Mouse (Mus musculus): ENCODE data around the gene Abcb9. TPM values are rescaled to one million over a fixed set of nuclear protein-coding genes. Genes with fewer than 3 reads are reported as not detected.
A peak's percentile ranks its signal among the peaks of the same experiment; 100 is the strongest.

Gene Abcb9
- polyA plus RNA-seq, 1 experiment from 2014 or later, result 3.7 TPM

DNA sequence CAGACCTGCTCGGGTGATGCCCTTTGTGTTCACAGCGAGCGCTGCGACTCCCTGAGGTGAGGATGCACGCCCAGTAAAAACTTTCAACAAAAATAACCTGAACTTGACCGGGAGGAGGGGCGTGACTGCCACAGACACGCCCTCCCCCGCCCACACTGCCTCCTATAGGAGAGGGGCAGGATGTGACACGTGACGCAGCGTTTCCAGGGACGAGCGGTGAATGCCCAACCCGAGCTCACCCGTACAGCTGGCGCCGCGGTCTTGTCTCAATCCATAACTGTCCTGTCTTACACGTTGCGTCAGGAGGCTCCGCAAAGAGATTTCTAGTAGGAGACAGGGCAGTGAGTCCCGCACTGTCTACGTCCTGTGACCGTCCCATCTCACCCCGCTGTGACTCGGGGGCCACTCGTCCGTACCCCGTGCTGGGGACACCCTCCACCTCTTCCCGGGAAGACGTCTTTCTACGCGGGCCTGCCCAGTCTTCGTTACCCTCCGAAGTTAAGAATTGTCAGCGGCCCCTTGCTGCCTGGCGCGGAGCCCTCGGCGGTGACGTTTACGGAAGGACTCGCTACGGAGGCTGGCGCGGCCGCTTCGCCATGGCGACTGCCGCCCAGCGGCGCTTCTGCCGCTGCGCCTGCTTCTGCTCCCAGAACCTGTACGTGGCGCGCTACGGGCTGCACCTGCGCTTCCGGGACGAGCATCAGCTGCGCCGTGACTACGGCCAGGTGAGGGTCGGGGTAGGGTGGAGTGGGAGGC is 16.3 kb upstream of the Abcb9 start, which contains the start of gene Ogfod2:
Ogfod2 (plus strand) TSS at position 556 of the 756 bp plus-strand sequence.
- no peaks in the 10 kb centered on the region for H3K9me3 ChIP-seq (ENCODE audit: low read length)
- H3K27ac ChIP-seq (ENCODE audit: low read depth), result peak within 1 kb of the TSS; percentile 96
- peak within 1 kb of the TSS; percentile 79 for H3K9ac ChIP-seq (replicated peaks)
- DNase-seq (peak; percentile 99), ATAC-seq (peak; percentile 96)
- H3K4me1 ChIP-seq (ENCODE audit: insufficient read depth), result peaks cover 12% of the 10 kb centered on the region
- H3K36me3 ChIP-seq (replicated peaks; ENCODE audit: insufficient read depth, low read length), result peaks cover 7% of the 10 kb centered on the region; the same call in 1 of the 2 replicates
- no peaks in the 10 kb centered on the region for H3K27me3 ChIP-seq (ENCODE audit: insufficient read depth, low read length)
- under 1% methylated on average over 66 of the region's 66 CpGs for WGBS (ENCODE audit: insufficient replicate concordance)
- peak within 1 kb of the TSS; percentile 79 for H3K4me3 ChIP-seq (ENCODE audit: low read depth, low read length)
- TF ChIP-seq CTCF (IDR thresholded peaks at IDR 0.05; ENCODE audit: low read depth) (peak; percentile 69), EP300 (IDR thresholded peaks at IDR 0.05; ENCODE audit: low read depth) (no peak; the same call in 1 of the 2 replicates)
- H3K4me2 ChIP-seq (ENCODE audit: low read depth, low read length), result peak within 1 kb of the TSS; percentile 92

DNA sequence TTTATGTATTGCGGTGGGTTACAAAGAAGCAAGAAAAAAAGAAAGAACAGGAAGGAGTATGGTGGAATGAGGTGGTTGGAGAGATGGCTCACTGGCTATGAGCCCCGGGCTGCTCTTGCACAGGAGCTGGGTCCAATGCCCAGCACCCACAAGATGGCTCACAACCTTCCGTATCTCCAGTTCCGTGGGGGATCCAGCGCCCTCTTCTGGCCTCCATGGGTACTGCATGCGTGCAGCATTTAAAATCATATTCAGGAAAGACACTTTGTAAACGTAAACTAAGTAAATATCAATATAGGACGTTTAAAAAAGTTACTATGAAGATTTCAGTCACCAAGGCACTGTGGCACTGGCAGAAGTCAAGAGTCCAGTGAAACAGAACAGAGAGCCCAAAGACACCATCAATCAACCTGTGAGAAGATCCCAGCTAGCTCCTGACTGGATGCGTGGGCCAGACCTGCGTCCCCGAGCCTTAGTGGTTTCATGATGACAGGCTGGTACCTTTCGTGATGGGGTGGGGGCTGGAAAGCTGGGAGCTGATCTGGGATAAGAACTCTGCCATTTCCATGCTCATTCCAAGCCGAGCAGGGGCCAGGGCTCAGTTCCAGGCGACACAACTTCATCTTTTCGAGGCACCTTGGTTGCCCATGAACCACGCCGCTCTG is 15.6 kb upstream of the Abcb9 start:
- Histone ChIP-seq H3K9ac (replicated peaks) (peak overlapping the region; percentile 79), H3K36me3 (replicated peaks; ENCODE audit: insufficient read depth, low read length) (peaks cover 7% of the 10 kb centered on the region; the same call in 1 of the 2 replicates), H3K4me2 (ENCODE audit: low read depth, low read length) (peak overlapping the region; percentile 92), H3K4me1 (ENCODE audit: insufficient read depth) (0 out of 2 replicates have a peak, but pooled peaks cover 6% of the 10 kb centered on the region), H3K4me3 (ENCODE audit: low read depth, low read length) (peak overlapping the region; percentile 79), H3K27ac (ENCODE audit: low read depth) (peak overlapping the region; percentile 96), H3K27me3 (ENCODE audit: insufficient read depth, low read length) (no peaks in the 10 kb centered on the region), H3K9me3 (ENCODE audit: low read length) (no peaks in the 10 kb centered on the region)
- peak; percentile 69 for DNase-seq
- 18% methylated on average over 17 of the region's 17 CpGs for WGBS (ENCODE audit: insufficient replicate concordance)
- no peak for ATAC-seq
- TF ChIP-seq CTCF (IDR thresholded peaks at IDR 0.05; ENCODE audit: low read depth) (peak; percentile 93), EP300 (IDR thresholded peaks at IDR 0.05; ENCODE audit: low read depth) (no peak)

DNA sequence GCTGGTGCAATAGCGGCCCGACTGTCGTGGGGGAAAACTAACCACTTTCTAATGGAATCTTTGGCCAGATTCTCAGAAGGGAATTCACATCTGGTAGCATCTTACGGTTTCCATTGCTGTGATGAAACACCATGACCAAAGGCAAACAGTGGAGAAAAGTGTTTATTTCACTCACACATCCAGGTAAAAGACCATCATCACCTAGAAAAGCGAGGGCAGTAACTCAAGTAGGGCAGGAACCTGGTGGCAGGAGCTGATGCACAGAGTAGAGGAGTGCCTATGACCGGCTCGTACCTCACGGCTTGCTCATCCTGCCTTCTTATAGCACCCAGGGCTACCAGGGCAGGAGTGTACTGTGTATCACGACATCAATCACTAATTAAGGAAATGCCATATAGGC is 8.0 kb upstream of the Abcb9 start:
- Histone ChIP-seq H3K36me3 (replicated peaks; ENCODE audit: insufficient read depth, low read length) (no peaks in the 10 kb centered on the region), H3K27me3 (ENCODE audit: insufficient read depth, low read length) (no peaks in the 10 kb centered on the region), H3K27ac (ENCODE audit: low read depth) (no peak overlapping the region), H3K4me1 (ENCODE audit: insufficient read depth) (no peaks in the 10 kb centered on the region), H3K9me3 (ENCODE audit: low read length) (no peaks in the 10 kb centered on the region), H3K9ac (replicated peaks) (no peak overlapping the region), H3K4me2 (ENCODE audit: low read depth, low read length) (no peak overlapping the region), H3K4me3 (ENCODE audit: low read depth, low read length) (no peak overlapping the region)
- no peak for DNase-seq
- TF ChIP-seq CTCF (IDR thresholded peaks at IDR 0.05; ENCODE audit: low read depth) (no peak), EP300 (IDR thresholded peaks at IDR 0.05; ENCODE audit: low read depth) (no peak)
- 87% methylated on average over 9 of the region's 9 CpGs for WGBS (ENCODE audit: insufficient replicate concordance)
- no peak for ATAC-seq

DNA sequence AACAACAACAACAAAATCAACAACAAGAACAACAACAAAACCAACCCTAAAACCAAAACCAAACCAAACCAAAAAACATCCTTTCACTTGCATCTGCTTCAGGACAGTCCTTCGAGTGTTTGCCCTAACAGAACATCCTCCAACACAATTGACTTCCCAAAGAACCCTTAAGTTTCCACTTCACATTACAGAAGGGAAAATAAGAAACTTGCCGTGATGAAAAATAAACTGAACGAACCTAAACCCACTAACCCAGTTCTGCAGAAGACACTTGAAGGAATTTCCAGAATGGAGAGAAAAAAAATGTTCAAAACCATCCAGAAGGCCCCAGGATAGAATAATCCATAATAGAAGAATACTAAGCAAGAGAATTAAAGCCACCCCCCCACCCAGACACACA is 7.4 kb upstream of the Abcb9 start:
- Histone ChIP-seq H3K4me3 (ENCODE audit: low read depth, low read length) (no peak overlapping the region), H3K36me3 (replicated peaks; ENCODE audit: insufficient read depth, low read length) (no peaks in the 10 kb centered on the region), H3K4me2 (ENCODE audit: low read depth, low read length) (no peak overlapping the region), H3K4me1 (ENCODE audit: insufficient read depth) (no peaks in the 10 kb centered on the region), H3K9ac (replicated peaks) (no peak overlapping the region), H3K27ac (ENCODE audit: low read depth) (no peak overlapping the region), H3K9me3 (ENCODE audit: low read length) (no peaks in the 10 kb centered on the region), H3K27me3 (ENCODE audit: insufficient read depth, low read length) (no peaks in the 10 kb centered on the region)
- DNase-seq (no peak), ATAC-seq (no peak)
- no peak for TF ChIP-seq EP300 (IDR thresholded peaks at IDR 0.05; ENCODE audit: low read depth)
- no peak for TF ChIP-seq CTCF (IDR thresholded peaks at IDR 0.05; ENCODE audit: low read depth)
- 76% methylated on average over 3 of the region's 3 CpGs for WGBS (ENCODE audit: insufficient replicate concordance)

DNA sequence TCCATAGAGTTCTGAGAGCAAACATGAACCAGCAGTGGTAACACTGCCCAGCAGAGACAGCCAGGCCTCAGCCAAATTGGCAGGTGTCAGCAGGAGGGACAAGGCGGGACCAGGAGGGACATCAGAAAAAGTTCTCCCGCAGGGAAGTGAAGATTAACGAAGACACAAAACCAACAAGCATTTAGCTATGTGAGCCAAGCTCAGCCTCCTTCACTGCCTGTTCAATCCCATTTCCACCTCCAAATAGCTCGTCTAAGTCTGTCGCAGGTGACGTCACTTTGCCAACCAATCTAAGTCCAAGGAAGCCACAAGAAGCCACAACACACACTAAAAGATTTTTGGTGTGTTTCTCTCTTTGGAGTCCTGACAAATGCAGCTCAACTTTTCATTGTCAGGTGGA is 6.7 kb upstream of the Abcb9 start:
- Histone ChIP-seq H3K9ac (replicated peaks) (no peak overlapping the region), H3K36me3 (replicated peaks; ENCODE audit: insufficient read depth, low read length) (no peaks in the 10 kb centered on the region), H3K27ac (ENCODE audit: low read depth) (no peak overlapping the region), H3K4me2 (ENCODE audit: low read depth, low read length) (no peak overlapping the region), H3K27me3 (ENCODE audit: insufficient read depth, low read length) (no peaks in the 10 kb centered on the region), H3K9me3 (ENCODE audit: low read length) (no peaks in the 10 kb centered on the region), H3K4me1 (ENCODE audit: insufficient read depth) (no peaks in the 10 kb centered on the region), H3K4me3 (ENCODE audit: low read depth, low read length) (no peak overlapping the region)
- no peak for TF ChIP-seq CTCF (IDR thresholded peaks at IDR 0.05; ENCODE audit: low read depth)
- no peak for TF ChIP-seq EP300 (IDR thresholded peaks at IDR 0.05; ENCODE audit: low read depth)
- WGBS (ENCODE audit: insufficient replicate concordance), result 83% methylated on average over 6 of the region's 6 CpGs
- no peak for DNase-seq
- no peak for ATAC-seq
